Mouse (Mus musculus) liver, adult 2 months (tissue): ENCODE data around the gene Glis1.

Source experiments
- CTCF ChIP-seq: fragments of 200-500 bp; IDR thresholded peaks from 2 replicates; pipeline ENCODE4 v1.5.1; 2011; ENCODE audit warnings: low read depth, low read length, control low read depth
- POLR2A ChIP-seq: fragments of 200-500 bp; IDR thresholded peaks from 2 replicates; pipeline ENCODE4 v1.6.1; 2011; ENCODE audit warnings: low read length, control low read depth; ENCODE audit not compliant: insufficient read depth; ENCODE audit errors: extremely low read depth

DNA sequence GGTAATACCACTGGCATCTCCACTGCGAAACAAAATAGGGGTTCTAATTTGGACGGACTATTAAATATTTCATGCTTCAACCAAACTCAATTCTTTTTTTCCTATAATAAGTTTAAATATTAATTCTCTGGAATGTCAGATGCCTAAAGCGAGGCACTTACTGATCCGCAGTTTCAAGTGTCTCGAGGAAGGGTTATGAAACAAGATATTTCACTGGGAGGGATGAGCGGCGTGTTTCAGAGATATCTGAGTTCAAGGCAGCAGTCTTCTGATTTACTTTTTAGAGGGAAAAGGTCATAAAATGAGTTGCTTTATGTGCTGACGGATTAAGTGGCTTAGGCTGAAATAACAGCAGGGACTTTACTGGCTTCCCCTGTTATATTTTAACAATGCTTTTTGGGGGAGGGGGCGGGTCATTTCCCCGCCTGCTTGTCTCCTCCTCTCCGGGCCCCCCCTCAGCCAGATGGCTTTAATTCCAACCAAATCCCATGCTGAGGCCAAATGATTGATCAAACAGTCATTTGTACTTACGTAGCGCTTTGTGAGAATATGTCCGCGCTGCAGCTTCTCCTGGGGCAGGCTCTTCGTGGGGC, 8.6 kb downstream of the Glis1 start:
- TF ChIP-seq CTCF (no peak), POLR2A (no peak)
